Mouse (Mus musculus) inflammation-experienced regulatory T-cells, adult 6 months (primary cell): ENCODE results near the gene Gm10135. TPM values are rescaled to one million over a fixed set of nuclear protein-coding genes. Genes with fewer than 3 reads are reported as not detected.
A peak's percentile ranks its signal among the peaks of the same experiment; 100 is the strongest.
"Not testable (repeated sequence)": the region's sequence is repeated elsewhere in the genome, so short reads cannot be mapped to it uniquely, and the experiment has no call there.

Experiments
- ATAC-seq: one replicate; pipeline ENCODE4 v1.8.0; 2017
- polyA plus RNA-seq, 3 experiments: library from polyadenylated mRNA; unstranded; fragments of 100-300 nt; shearing (Covaris generic); gene quantifications; one replicate each; pipeline ENCODE4 v1.2.1; 2017

Gene Gm10135
- polyA plus RNA-seq = not detected

- no peak for ATAC-seq
These were observed at the start of gene Gm10135 for GRCm38 (mm10) chr5:72974602-72975001. Gene Gm10135 (minus strand): TSS chr5:72974702.

GRCm38 (mm10) chr5:73023801-73024200 is 49.3 kb upstream of the Gm10135 start:
- ATAC-seq = no peak

DNA sequence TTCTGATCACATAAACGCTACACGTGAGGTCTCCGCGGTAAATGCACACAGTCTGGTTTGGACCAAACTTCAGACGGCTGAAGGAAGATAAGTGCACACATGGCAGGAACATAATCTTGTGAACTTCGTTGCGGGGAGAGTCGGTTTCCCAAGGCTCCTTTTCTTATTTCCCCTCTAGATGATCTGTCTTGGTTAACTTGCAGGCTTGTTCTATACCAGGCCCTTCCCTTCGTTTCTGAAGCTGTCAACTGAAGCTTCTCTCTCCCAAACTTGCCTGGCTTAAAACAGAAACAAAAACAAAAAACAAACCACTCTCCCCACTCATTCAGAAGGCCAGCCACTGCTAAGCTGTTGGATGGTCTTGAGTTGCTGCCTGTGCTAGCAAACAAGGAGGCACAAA is 40.2 kb upstream of the Gm10135 start:
- no peak for ATAC-seq

- not testable (repeated sequence) for ATAC-seq
These were observed 39.2 kb upstream of the Gm10135 start for GRCm38 (mm10) chr5:73013611-73014287.

DNA sequence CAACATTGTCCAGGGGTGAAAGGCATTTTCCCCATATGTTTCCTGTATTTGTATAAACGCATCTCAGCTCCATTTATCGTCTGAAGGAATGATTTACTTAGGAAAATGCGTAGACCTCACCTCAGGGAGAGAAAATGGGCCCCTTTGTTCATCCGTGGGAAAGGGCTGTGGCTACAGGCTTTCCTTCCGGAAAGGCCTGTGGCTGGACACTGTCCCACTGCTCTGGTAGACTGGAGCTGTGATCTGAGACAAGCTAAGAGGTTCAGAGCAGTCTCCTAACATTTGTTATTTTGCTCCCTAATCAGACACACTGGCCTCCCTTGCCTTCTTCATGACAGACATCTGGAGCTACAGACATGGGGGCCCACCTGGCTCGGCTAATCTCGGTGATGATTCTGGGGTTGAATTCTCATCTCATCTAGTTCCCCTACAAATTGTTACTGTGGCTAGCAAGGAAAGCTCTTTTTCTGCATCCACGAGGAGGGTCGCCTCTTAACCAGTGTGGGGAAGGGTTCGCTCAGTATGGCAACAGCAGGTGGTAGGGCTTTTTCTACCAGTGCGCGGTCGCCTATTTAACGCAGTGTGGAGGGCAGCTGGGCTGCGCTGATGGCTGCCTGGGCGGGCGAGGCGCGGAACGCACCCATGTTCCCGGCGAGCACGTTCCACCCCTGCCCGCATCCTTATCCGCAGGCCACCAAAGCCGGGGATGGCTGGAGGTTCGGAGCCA is 38.5 kb upstream of the Gm10135 start:
- ATAC-seq = not testable (repeated sequence)

DNA sequence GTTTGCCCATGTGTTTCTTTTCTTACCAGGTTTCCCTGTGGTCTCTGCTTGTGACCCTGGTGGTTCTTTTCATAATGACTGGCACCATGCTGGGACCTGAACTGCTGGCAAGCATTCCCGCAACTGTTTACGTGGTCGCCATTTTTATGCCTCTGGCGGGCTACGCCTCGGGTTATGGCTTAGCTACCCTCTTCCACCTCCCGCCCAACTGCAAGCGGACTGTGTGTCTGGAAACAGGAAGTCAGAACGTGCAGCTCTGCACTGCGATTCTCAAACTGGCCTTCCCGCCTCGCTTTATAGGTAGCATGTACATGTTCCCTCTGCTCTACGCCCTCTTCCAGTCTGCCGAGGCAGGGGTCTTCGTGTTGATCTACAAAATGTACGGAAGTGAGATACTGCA is 37.3 kb upstream of the Gm10135 start:
- not testable (repeated sequence) for ATAC-seq

GRCm38 (mm10) chr5:73008230-73008629 is 33.7 kb upstream of the Gm10135 start:
- peak; percentile 80 for ATAC-seq

GRCm38 (mm10) chr5:73007582-73007959 is 33.1 kb upstream of the Gm10135 start:
- no peak for ATAC-seq

DNA sequence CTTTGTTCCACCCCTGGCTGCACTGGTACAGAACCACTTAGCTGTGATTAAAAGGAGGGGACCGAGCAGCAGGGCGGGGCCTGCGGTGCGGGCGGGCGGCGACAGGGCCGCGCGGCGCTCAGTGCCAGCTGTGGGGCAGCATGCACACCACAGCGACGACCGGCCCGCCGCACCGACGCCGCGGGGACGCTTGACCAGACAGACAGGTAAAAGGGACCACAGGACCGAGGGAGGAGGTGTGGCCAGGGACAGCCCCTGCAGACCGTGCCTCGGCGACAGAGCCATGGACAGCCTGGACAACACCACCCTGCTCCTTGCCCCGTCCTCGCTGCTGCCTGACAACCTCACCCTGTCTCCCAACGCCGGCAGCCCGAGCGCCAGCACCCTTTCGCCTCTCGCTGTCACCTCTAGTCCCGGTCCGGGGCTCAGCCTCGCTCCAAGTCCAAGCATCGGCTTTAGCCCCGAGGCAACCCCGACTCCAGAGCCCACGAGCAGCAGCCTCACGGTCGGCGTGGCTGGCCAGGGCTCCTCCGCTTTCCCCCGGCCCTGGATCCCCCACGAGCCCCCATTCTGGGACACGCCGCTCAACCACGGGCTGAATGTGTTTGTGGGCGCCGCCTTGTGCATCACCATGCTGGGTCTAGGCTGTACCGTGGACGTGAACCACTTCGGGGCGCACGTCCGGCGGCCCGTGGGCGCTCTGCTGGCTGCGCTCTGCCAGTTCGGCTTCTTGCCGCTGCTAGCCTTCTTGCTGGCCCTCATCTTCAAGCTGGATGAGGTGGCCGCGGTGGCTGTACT is 32.5 kb upstream of the Gm10135 start, which contains the start of gene Slc10a4:
Gene Slc10a4 (plus strand): TSS at position 100 of the 798 bp plus-strand sequence.
- no peak for ATAC-seq

DNA sequence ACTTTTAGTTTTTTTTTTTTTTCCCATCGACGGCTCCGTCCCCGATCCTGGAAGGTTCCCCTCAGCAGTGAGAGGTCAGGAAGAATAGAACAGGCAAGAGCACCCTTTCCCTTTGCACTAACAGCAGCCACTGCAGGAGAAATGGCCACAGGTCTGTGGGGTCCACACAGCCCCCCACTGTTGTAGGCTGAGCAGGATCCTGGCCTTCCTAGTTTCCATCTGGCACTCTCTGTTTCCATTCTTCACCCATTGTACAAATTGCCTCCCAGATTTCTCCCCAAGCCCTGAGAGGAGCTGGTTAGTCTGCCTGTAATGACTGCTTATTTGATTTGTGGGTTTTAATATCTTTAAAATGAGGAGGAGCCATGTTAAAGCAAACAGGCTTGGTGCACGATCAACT is 29.5 kb upstream of the Gm10135 start:
- ATAC-seq = no peak

DNA sequence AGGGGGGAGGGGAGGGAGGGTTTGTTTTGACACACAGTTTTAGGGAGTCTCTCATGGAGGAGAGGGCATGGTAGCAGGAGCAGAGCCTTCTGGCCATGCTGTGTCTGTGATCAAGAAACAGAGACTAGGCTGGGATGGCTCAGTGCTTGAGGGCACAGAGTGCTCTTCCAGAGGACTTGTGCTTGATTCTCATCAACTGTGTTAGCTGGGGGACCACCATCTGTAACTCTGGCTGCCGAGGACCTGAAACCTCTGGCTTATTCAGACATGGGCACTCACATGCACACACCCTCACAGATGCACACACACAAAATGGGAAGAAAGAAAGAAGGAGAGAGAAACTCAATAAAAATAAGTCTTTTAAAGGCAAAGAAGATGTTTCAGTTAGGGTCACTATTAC is 24.0 kb upstream of the Gm10135 start:
- ATAC-seq = not testable (repeated sequence)

DNA sequence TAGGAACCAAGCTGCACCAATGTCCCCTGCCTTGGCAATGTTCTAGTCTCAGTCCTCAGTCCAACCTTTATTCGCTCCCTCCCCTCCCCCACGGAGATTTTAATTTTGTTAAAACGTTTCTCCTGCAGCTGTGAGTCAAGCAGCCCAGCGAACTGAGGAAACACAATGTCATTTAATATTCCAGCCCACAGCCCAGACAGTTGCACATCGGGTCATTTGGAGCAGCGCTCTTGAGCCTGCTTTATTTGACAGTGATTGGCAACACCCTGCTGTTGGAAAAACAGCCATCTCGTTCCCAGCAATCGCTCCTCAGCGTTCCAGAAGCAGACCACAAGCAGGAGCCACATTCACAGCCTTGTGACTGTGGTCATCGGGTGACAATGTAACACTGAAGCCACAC is 20.9 kb upstream of the Gm10135 start:
- no peak for ATAC-seq

GRCm38 (mm10) chr5:72994928-72995327 is 20.4 kb upstream of the Gm10135 start:
- no peak for ATAC-seq

DNA sequence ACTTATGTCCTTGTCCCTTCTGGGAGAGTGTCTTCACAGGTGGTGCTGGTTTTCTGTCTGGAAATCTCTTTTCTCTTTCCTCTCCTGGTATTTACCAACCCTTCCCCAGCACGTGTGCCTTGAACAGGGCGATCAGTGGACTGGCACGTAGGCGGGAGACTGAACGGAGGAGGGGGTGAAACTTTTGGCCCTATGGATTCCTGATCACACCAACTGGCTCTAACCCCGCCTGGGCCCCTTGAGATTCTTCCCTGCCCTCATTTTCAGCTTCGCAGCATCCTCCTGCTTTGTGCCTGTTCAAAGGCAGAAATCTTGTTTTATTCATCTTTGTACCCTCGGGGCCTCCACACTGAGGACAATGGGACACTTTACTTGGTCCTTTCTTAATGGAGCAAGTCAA is 19.9 kb upstream of the Gm10135 start:
- ATAC-seq = no peak

GRCm38 (mm10) chr5:72992474-72992873 is 18.0 kb upstream of the Gm10135 start:
- no peak for ATAC-seq

- ATAC-seq = no peak
These were observed 15.3 kb upstream of the Gm10135 start for GRCm38 (mm10) chr5:72989756-72990155.

- no peak for ATAC-seq
These were observed 13.3 kb upstream of the Gm10135 start for GRCm38 (mm10) chr5:72987786-72988185.

GRCm38 (mm10) chr5:72984091-72984490 is 9.6 kb upstream of the Gm10135 start:
- peak; percentile 60 for ATAC-seq

DNA sequence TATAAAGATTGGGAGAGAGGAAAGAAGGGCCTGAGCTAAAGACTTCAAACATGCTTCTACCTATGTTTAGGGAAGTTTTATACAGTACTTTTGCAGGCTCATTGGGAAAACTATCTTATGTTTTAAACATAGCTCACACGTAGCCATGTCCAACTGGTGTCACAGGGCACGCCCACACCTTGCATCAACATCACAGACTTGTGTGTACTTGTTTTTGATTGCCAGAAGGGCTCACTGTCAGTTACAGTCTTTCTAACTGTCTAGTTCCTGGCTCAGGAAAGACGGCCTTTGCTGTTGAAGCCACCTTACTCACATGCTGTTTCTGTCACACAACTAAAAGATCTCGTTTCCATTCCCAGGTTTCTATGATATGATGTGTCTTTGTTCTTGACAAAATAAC is 2.0 kb upstream of the Gm10135 start:
- no peak for ATAC-seq

DNA sequence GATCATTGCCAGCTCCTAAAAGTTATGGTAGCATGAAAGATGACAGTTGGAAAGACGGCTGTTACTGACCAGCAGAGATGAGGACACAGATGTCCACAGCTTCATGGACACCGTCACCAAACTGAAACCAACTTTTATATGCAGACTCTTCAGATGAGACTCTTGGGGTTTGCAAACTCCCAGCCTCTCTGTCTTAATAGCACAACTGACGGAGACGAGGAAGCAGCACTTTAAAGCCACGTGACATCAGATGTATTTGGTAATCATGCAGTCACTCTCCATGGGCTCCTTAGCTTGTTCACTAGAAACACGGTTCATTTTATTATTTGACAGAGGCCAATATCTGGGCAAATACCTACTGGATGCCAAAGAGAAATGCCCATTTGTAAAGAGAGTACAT is 1.5 kb upstream of the Gm10135 start:
- no peak for ATAC-seq

- ATAC-seq = no peak
These were observed 1.6 kb downstream of the Gm10135 start for GRCm38 (mm10) chr5:72972934-72973333.

DNA sequence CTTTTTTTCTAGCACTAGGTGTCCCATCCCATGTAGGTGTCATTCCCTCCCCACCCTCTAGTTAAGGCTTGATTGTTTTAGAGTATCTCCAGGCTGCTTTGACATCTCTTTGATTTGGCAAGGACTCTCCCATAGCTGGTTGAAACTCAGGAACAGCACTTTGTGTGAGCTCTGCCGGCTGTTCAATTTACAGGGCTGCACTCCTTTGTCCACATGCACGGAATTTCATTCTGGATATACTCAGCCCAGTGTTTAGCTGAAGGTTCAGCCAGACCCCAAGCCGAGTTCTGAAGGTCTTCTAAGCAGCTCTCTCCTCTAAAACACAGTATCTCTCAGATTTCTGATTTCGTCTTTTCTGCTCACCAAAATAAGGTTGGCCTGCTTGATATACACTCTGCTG is 2.1 kb downstream of the Gm10135 start:
- no peak for ATAC-seq

GRCm38 (mm10) chr5:72965706-72966105 is 8.8 kb downstream of the Gm10135 start:
- ATAC-seq = no peak
